Comparison of ENCODE assay signal across 14 mouse cellular contexts in genomic region chr10:83134896-83135295, GRCm38 (mm10).
DNase-seq lines count a peak whose midpoint lies in the region; ATAC-seq and TF ChIP-seq lines count a peak whose summit lies in the region.
"Had no signal": no experiment of that assay in that cellular context is flagged by ENCODE, and none has a peak within 500 bp of the region (broad histone marks: within the 10 kb centered on the region; RNA-seq: fewer than 3 reads in every experiment).

No protein-coding gene starts in this region.

- H3K4me2 ChIP-seq in forebrain, embryonic 14.5 days (ENCODE audit: low read length): no peak overlapping the region
- H3K4me2 ChIP-seq in limb, embryonic 12.5 days: peak overlapping the region; percentile 24; the same call in 1 of the 2 replicates
- H3K4me2 ChIP-seq in neural tube, embryonic 13.5 days: 0 out of 2 replicates have a peak overlapping the region, but pooled peaks have one; percentile 9

- DNase-seq in layer of hippocampus, adult 2 months (ENCODE audit: low spot score in 2 of 2): no peak
- DNase-seq in layer of hippocampus, adult 11-12 months (ENCODE audit: low spot score): no peak
- peak; percentile 33 for DNase-seq in forebrain, embryonic 14.5 days (ENCODE audit: low spot score)
- DNase-seq in left cerebral cortex, adult 9 months (ENCODE audit: low spot score in 2 of 2): no peak
- no peak for DNase-seq in layer of hippocampus, adult 18-20 months (ENCODE audit: low spot score in 2 of 2)
- DNase-seq: adrenal gland, postnatal 36 days; cerebellum, adult 18-20 months; gastrocnemius, postnatal 10 days; kidney, postnatal 10 days; lung, adult 18-20 months; right cerebral cortex, postnatal 25 days had no signal

- H3K36me3 ChIP-seq in forebrain, embryonic 14.5 days (ENCODE audit: control insufficient read depth, insufficient read depth, low read length): no peaks in the 10 kb centered on the region
- no peaks in the 10 kb centered on the region for H3K36me3 ChIP-seq in limb, embryonic 12.5 days
- no peaks in the 10 kb centered on the region for H3K36me3 ChIP-seq in neural tube, embryonic 13.5 days

- H3K9me3 ChIP-seq in forebrain, embryonic 14.5 days (replicated peaks; ENCODE audit: control insufficient read depth, low read length): no peaks in the 10 kb centered on the region
- no peaks in the 10 kb centered on the region for H3K9me3 ChIP-seq in limb, embryonic 12.5 days
- H3K9me3 ChIP-seq in neural tube, embryonic 13.5 days: no peaks in the 10 kb centered on the region
- H3K9me3 ChIP-seq: megakaryocyte, embryonic 14.5 days had no signal

- TF ChIP-seq CTCF in layer of hippocampus, adult 2 months (conservative IDR thresholded peaks at IDR 0.05): no peak

- no peaks in the 10 kb centered on the region for H3K27me3 ChIP-seq in forebrain, embryonic 14.5 days (replicated peaks; ENCODE audit: control insufficient read depth, insufficient read depth, low read length)
- peaks cover 28% of the 10 kb centered on the region for H3K27me3 ChIP-seq in limb, embryonic 12.5 days
- no peaks in the 10 kb centered on the region for H3K27me3 ChIP-seq in neural tube, embryonic 13.5 days
- H3K27me3 ChIP-seq: megakaryocyte, embryonic 14.5 days had no signal

- ATAC-seq in forebrain, embryonic 14.5 days: 0 out of 2 replicates have a peak, but pooled peaks have one; percentile 6
- peak; percentile 45 for ATAC-seq in limb, embryonic 12.5 days (ENCODE audit: insufficient number of reproducible peaks, insufficient read depth, low FRiP score, low TSS enrichment, low read depth)
- peak; percentile 47; the same call in 1 of the 2 replicates for ATAC-seq in neural tube, embryonic 13.5 days (ENCODE audit: low read depth)

- peaks cover 16% of the 10 kb centered on the region for H3K4me1 ChIP-seq in forebrain, embryonic 14.5 days (ENCODE audit: control insufficient read depth, insufficient read depth, low read length)
- peaks cover 79% of the 10 kb centered on the region for H3K4me1 ChIP-seq in limb, embryonic 12.5 days (replicated peaks)
- peaks cover 68% of the 10 kb centered on the region for H3K4me1 ChIP-seq in neural tube, embryonic 13.5 days (replicated peaks)

- peak overlapping the region; percentile 37; the same call in 1 of the 2 replicates for H3K27ac ChIP-seq in layer of hippocampus, adult 2 months
- H3K27ac ChIP-seq in forebrain, embryonic 14.5 days (ENCODE audit: low read depth, low read length): no peak overlapping the region
- peak overlapping the region; percentile 87 for H3K27ac ChIP-seq in limb, embryonic 12.5 days
- H3K27ac ChIP-seq in neural tube, embryonic 13.5 days (replicated peaks): peak overlapping the region; percentile 69

- WGBS in forebrain, embryonic 14.5 days: 26% methylated on average over 10 of the region's 10 CpGs
- WGBS in limb, embryonic 12.5 days: 20% methylated on average over 10 of the region's 10 CpGs
- WGBS in neural tube, embryonic 13.5 days: 12% methylated on average over 10 of the region's 10 CpGs

- no peak overlapping the region for H3K9ac ChIP-seq in forebrain, embryonic 14.5 days (ENCODE audit: low read length)
- no peak overlapping the region for H3K9ac ChIP-seq in limb, embryonic 12.5 days (replicated peaks)
- H3K9ac ChIP-seq in neural tube, embryonic 13.5 days: 0 out of 2 replicates have a peak overlapping the region, but pooled peaks have one; percentile 18

- H3K4me3 ChIP-seq in layer of hippocampus, adult 2 months: no peak overlapping the region
- H3K4me3 ChIP-seq in forebrain, embryonic 14.5 days (ENCODE audit: low read depth, low read length): no peak overlapping the region
- H3K4me3 ChIP-seq in limb, embryonic 12.5 days (replicated peaks): no peak overlapping the region
- no peak overlapping the region for H3K4me3 ChIP-seq in neural tube, embryonic 13.5 days
- H3K4me3 ChIP-seq: megakaryocyte, embryonic 14.5 days had no signal
